Mouse (Mus musculus) liver, embryonic 14.5 days (tissue): ENCODE data around the gene Rdh19.

Experiments used
- CTCF ChIP-seq: IDR thresholded peaks from 2 replicates; pipeline ENCODE4 v1.5.1; 2016; ENCODE audit warnings: antibody characterized with exemption, low read depth, control low read depth
- EP300 ChIP-seq: IDR thresholded peaks from 2 replicates; pipeline ENCODE4 v1.6.1; 2016; ENCODE audit warnings: antibody characterized with exemption, low read depth

DNA sequence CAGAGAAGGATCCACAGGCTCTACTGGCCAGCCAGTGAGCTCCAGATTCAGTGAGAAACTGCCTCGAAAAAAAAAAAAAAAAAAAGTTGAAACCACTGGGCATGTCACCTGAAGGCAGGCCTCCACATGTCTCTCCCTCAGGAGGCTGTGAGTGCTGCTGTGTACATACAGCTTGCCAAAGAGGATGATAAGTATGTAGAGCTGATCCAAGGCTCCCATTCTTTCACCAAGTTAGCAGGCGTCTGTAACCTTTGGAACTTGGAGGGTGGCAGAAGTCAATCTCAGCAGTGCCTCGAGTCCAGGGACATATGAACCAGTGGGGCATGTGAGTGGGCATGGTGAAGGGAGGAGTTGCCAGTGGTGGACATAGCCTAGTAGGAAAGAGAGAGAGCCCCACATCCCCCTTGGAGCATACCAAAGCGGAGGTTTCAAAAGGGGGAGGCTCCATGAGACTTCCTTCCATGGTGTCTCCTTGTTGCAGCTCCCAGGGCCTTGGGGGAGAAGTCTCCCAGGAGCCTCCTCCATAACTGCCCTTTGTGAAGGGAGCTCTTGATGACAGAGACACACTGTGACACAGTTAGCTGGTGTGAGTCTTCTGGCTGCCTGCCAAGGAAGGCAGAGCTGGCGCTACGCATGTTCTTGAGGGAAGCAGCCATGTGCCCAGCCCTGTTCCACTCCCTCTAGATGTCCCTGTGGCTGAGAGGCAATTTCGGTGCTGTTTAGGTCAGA, 55.2 kb downstream of the Rdh19 start:
- TF ChIP-seq EP300 (no peak), CTCF (no peak)
